Mouse (Mus musculus) forelimb bud, embryonic 11.5 days (tissue): ENCODE measurements around the gene Ttll5.

Experiments
- DNase-seq: peaks from one replicate; pipeline ENCODE4 v3.0.0-alpha.2; 2012; ENCODE audit warnings: low read depth, low spot score

The Ttll5 gene

DNA sequence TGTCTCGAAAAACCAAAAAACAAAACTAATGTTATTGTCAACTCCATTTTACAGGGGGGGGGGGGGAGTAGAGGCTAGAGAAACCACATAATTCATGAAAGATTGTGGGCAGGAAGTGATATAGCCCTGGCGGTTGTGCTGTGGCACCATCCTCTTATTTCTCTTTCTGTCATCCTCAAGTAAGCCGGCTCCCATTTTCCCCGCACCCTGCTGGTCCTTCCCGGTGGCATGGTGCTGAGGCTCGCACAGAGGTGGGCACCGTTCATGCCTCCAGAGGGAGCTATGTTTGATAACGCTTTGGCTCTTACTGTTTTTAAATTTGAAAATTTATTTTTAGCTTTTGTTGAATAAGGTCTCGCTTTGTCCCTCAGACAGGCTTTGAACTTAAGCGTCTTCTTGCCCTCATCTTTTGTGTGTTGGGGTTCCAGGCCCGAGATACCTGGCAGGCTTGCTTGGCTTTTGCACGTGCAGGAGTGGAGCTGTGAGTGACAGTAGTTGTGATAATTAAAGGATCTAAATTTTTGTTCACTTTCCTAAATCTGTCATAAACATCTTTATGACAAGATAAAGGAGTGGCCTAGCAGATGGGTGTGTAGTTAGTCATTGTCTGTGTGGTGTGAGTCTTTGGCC is 15.0 kb downstream of the Ttll5 start:
- DNase-seq: no peak

- DNase-seq: peak; percentile 37
These were observed 23.9 kb downstream of the Ttll5 start for GRCm38 (mm10) chr12:85848164-85848958.

GRCm38 (mm10) chr12:85850661-85851060 is 26.2 kb downstream of the Ttll5 start:
- DNase-seq: no peak

- DNase-seq: no peak
These were observed 29.4 kb downstream of the Ttll5 start for GRCm38 (mm10) chr12:85853836-85854235.

- no peak for DNase-seq
These were observed 29.8 kb downstream of the Ttll5 start for GRCm38 (mm10) chr12:85854271-85854670.

DNA sequence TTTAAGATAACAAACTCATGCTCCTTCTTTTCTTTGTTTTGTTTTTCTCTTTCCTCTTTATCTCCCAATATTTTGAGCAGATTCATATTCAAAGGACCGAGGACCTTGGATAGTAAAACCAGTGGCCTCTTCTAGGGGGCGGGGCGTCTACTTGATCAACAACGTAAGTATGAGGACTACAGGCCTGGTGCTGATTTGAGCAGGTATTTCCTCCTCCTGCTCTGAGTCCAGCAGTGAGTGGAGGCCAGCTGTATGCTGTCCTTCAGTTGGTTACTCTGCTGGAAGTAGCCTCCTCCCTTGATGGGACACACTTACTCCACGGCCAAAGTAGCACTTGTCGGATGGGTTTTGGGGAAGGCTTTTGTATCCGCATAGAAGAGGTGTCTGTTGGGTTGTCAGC is 32.8 kb downstream of the Ttll5 start:
- no peak for DNase-seq

GRCm38 (mm10) chr12:85859111-85859510 is 34.7 kb downstream of the Ttll5 start:
- DNase-seq: no peak

- DNase-seq: no peak
These were observed 35.2 kb downstream of the Ttll5 start for GRCm38 (mm10) chr12:85859511-85860189.

GRCm38 (mm10) chr12:85862514-85862913 is 38.1 kb downstream of the Ttll5 start:
- no peak for DNase-seq

- DNase-seq: peak; percentile 11
These were observed 41.1 kb downstream of the Ttll5 start for GRCm38 (mm10) chr12:85865526-85865925.

GRCm38 (mm10) chr12:85866624-85867023 is 42.2 kb downstream of the Ttll5 start:
- no peak for DNase-seq

- DNase-seq: no peak
These were observed 42.7 kb downstream of the Ttll5 start for GRCm38 (mm10) chr12:85867125-85867524.

- DNase-seq: no peak
These were observed 45.0 kb downstream of the Ttll5 start for GRCm38 (mm10) chr12:85869423-85869822.

DNA sequence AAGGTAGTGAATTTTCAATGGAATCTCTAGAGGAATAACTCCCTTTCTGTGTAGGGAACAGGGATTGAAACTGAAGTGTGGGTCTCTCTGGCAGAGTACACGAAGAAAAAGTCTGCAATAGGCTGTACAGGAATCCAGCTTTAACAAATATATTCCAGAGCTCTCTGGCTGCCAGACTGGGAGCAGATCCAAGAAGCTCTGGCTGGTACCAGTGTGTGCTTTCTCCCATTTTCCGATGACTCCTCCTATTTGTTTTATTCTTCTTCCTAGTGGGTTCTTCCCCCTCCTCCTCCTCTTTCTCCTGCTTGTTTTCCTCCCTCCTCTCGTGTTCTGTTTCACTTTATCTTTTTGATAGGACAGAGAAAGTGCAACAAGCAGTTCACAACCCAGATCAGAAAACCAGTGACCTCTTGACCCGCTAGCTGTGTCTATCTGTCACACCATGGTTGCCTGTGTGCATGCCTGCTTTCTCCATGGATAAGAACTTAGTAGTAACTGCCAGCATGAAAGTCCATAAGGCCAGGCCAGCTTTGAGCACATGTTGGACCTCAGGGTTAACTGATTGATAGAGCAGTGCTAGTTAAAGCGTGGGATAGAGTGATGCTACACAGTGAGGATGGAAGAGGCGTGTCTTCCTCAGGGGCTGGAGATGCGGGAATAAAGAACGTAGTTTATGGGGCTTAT is 55.3 kb downstream of the Ttll5 start:
- DNase-seq: no peak

DNA sequence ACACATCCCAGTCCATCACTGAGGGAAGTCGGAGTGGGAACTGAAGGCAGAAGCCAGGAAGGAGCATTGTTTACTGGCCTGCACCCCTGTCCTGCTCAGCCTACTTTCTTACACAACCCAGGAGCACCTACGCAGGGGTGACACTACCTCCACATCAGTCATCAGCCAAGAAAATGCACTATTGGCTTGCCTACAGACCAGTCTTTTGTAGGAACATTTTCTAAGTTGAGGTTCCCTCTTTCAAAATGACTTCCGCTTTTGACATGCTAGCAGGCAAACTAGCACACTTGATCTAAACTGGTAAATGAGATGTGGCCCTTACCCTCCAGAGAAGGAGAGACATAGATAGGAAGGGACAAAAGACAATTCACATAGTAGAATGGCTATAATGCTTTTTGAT is 60.6 kb downstream of the Ttll5 start:
- no peak for DNase-seq

DNA sequence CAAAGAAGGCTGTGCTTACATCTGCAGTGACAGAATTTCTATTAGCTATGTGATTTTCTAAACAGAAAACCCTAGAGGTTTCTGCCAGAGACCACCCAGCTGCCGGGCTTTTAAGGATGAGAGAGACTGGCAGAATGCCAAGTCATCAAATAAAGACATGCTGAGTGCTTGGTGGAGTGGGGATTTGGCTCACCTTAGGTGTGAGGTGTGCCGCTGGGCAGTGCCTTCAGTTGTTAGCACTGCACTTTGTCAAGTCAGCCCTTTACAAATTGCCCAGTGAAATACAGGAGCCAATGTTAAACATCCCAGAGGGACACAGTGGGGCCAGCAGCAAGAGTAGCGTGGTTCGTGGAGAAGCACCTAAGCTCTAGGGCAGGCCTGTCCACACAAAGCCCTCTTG is 65.6 kb downstream of the Ttll5 start:
- no peak for DNase-seq

GRCm38 (mm10) chr12:85903986-85904385 is 79.5 kb downstream of the Ttll5 start:
- no peak for DNase-seq

DNA sequence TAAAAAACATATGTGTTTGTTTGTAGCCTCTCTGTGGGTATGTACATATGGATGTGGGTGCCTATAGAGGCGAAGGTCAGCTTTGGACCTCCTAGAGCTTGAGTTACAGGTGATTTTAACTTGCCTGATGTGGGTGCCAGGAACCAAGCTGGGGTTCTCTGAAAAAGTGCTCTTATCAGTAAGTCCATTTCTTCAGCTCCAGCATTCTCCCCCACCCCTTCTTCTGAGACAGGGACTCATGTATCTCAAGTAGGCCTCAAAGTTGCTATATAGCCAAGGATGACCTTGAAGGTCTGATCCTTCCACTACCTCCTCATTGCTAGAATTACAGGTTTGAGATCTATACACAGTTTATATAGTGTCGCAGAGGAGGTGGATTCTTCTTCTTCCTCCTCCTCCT is 81.2 kb downstream of the Ttll5 start:
- DNase-seq: no peak

DNA sequence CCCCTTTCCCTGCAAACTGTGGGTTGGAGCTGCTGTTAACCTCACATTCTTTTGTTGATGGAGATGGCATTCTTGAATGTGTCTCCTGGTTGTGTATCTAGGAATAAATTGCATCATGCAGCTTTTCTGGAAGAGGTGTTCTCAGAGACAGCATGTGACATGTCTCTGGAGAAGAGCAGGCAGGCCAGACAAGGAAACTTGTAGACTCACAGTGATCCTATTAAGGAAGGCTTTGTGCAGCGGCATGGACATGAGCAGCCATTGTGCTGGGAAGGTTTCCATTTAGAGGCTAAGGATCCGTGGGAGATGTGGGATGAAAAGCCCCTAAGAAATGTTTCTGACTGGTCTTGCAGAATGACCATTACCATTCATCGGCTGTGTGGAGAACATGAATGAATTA is 83.4 kb downstream of the Ttll5 start:
- DNase-seq: no peak

- DNase-seq: no peak
These were observed 86.4 kb downstream of the Ttll5 start for GRCm38 (mm10) chr12:85910811-85911210.

- DNase-seq: no peak
These were observed 88.4 kb downstream of the Ttll5 start for GRCm38 (mm10) chr12:85912712-85913504.
